Mouse (Mus musculus) liver, embryonic 14.5 days (tissue): ENCODE data around the gene Psg20. TPM values are rescaled to one million over a fixed set of nuclear protein-coding genes. Genes with fewer than 3 reads are reported as not detected.
"Not testable (repeated sequence)": the region's sequence is repeated elsewhere in the genome, so short reads cannot be mapped to it uniquely, and the experiment has no call there.

Source experiments
- ATAC-seq: fragments of 200-750 bp; cut with Nextera tagmentation; 2 replicates; pipeline ENCODE4 v1.8.0; 2017; ENCODE audit warnings: moderate number of reproducible peaks, mild to moderate bottlenecking, moderate library complexity; ENCODE audit not compliant: insufficient read depth
- DNase-seq, 3 experiments: peaks; one replicate each; pipeline ENCODE4 v3.0.0-alpha.2; 2012 to 2013; ENCODE audit warnings: low read depth in 3 of 3, low spot score in 3 of 3
- H3K27ac ChIP-seq: fragments of 300-500 bp; sonication (generic); 2 replicates; pipeline ENCODE4 v1.5.1; 2014; ENCODE audit warnings: moderate library complexity, mild to moderate bottlenecking, control low read depth, inconsistent platforms
- H3K27me3 ChIP-seq: fragments of 300-500 bp; sonication (generic); 2 replicates; pipeline ENCODE4 v1.6.1; 2014; ENCODE audit warnings: mild to moderate bottlenecking, low read length, moderate library complexity; ENCODE audit not compliant: control insufficient read depth, insufficient read depth
- H3K36me3 ChIP-seq: fragments of 300-500 bp; sonication (generic); replicated peaks from 2 replicates; pipeline ENCODE4 v1.6.1; 2014; ENCODE audit warnings: low read depth; ENCODE audit not compliant: control insufficient read depth, insufficient read depth
- H3K4me1 ChIP-seq, 2 experiments: fragments of 200-500 bp in 1 of 2; fragments of 300-500 bp in 1 of 2; sonication (generic) in 1 of 2; replicated peaks; 2 replicates each; pipeline ENCODE4 v1.6.1; 2012 to 2014; ENCODE audit warnings: antibody characterized with exemption in 1 of 2, inconsistent platforms in 1 of 2, low read length in 1 of 2; ENCODE audit not compliant: control insufficient read depth in 2 of 2, insufficient read depth in 2 of 2
- H3K4me2 ChIP-seq: fragments of 300-500 bp; sonication (generic); 2 replicates; pipeline ENCODE4 v1.6.1; 2014; ENCODE audit warnings: low read depth, mild to moderate bottlenecking, control low read depth, moderate library complexity
- H3K4me3 ChIP-seq, 2 experiments: fragments of 200-500 bp in 1 of 2; fragments of 300-500 bp in 1 of 2; sonication (generic) in 1 of 2; 2 replicates each; pipeline ENCODE4 v1.5.1; 2012 to 2014; ENCODE audit warnings: low read depth in 2 of 2, low read length in 2 of 2, mild to moderate bottlenecking in 2 of 2, control low read depth in 1 of 2, inconsistent platforms in 1 of 2, moderate library complexity in 1 of 2; ENCODE audit not compliant: insufficient read depth in 1 of 2
- H3K9ac ChIP-seq: fragments of 300-500 bp; sonication (generic); replicated peaks from 2 replicates; pipeline ENCODE4 v1.6.1; 2014; ENCODE audit warnings: mild to moderate bottlenecking, control low read depth, moderate library complexity
- H3K9me3 ChIP-seq: fragments of 300-500 bp; sonication (generic); 2 replicates; pipeline ENCODE4 v1.6.1; 2016; ENCODE audit warnings: low read length, mixed read lengths; ENCODE audit not compliant: control insufficient read depth
- CTCF ChIP-seq: IDR thresholded peaks from 2 replicates; pipeline ENCODE4 v1.5.1; 2016; ENCODE audit warnings: antibody characterized with exemption, low read depth, control low read depth
- EP300 ChIP-seq: IDR thresholded peaks from 2 replicates; pipeline ENCODE4 v1.6.1; 2016; ENCODE audit warnings: antibody characterized with exemption, low read depth
- WGBS: fragments of 180-500 bp; shearing (Covaris S2); extraction: QIAGEN DNeasy Blood & Tissue Kit; methylation state at CpG from one replicate; pipeline ENCODE4 v1.1.7; 2014; ENCODE audit not compliant: insufficient replicate concordance; 5-methylcytosine and 5-hydroxymethylcytosine counted together
- polyA plus RNA-seq, 2 experiments: library from polyadenylated mRNA; depleted of rRNA in 1 of 2; stranded (reverse) in 1 of 2; unstranded in 1 of 2; fragments of >200 nt; fragmentation: Nextera tagmentation in 1 of 2; extraction: Ambion mirVana in 1 of 2; gene quantifications; 2 replicates each; pipeline versions ENCODE4 v1.2.1 to v1.2.3; 2012 to 2014

The Psg20 gene
- polyA plus RNA-seq (2012; rRNA removed) (not detected in 2 replicates), polyA plus RNA-seq (2014; fragmentation: Nextera tagmentation; extraction: Ambion mirVana) (not detected in 2 replicates)

GRCm38 (mm10) chr7:18686085-18686484 lies at the start of gene Psg20:
Gene Psg20 (minus strand): TSS chr7:18686185.
- no peak for ATAC-seq
- 32% methylated on average over 2 of the region's 2 CpGs for WGBS
- H3K4me2 ChIP-seq: no peak within 1 kb of the TSS
- no peaks in the 10 kb centered on the region for H3K27me3 ChIP-seq
- H3K4me1 ChIP-seq: no peaks in the 10 kb centered on the region
- no peaks in the 10 kb centered on the region for H3K36me3 ChIP-seq
- no peak within 1 kb of the TSS for H3K4me3 ChIP-seq
- TF ChIP-seq CTCF (no peak), EP300 (no peak)
- no peak for DNase-seq
- no peak within 1 kb of the TSS for H3K27ac ChIP-seq
- no peaks in the 10 kb centered on the region for H3K9me3 ChIP-seq
- H3K9ac ChIP-seq: no peak within 1 kb of the TSS

- TF ChIP-seq CTCF: no peak
- TF ChIP-seq EP300: no peak
These were observed 48.5 kb upstream of the Psg20 start for GRCm38 (mm10) chr7:18734451-18734850.

DNA sequence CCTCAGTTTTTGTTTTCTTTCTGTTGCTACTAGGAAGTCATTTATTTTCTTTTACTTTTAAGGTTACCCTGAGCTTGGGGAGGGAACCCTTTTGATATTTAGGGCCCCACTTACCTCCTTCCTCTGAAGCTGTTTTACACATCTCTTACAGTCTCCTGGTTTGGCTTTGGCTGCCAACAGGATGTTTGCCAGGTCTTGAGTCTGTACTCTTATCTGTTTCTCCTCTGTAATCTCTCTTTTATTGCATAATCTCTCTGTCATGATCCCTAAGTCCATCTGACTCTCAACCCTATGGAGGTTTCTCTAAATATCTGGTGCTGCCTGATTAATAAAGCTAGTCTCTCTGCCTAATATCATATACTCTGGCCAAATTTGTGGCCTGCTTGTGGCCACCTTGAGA lies 47.1 kb upstream of the Psg20 start:
- DNase-seq (no peak), ATAC-seq (no peak)
- Histone ChIP-seq H3K4me1 (no peaks in the 10 kb centered on the region), H3K36me3 (no peaks in the 10 kb centered on the region), H3K9me3 (no peaks in the 10 kb centered on the region), H3K4me2 (no peak overlapping the region), H3K27ac (no peak overlapping the region), H3K9ac (no peak overlapping the region), H3K27me3 (no peaks in the 10 kb centered on the region), H3K4me3 (no peak overlapping the region)
- TF ChIP-seq CTCF: no peak
- TF ChIP-seq EP300: no peak

More at GRCm38 (mm10) chr7:18734451-18734850, 48.5 kb upstream of the Psg20 start:
- ATAC-seq (no peak), DNase-seq (no peak)
- WGBS: 60% methylated on average over 1 of the region's 1 CpGs
- Histone ChIP-seq H3K27ac (no peak overlapping the region), H3K27me3 (no peaks in the 10 kb centered on the region), H3K9me3 (no peaks in the 10 kb centered on the region), H3K4me1 (no peaks in the 10 kb centered on the region), H3K4me3 (no peak overlapping the region), H3K4me2 (no peak overlapping the region), H3K36me3 (no peaks in the 10 kb centered on the region), H3K9ac (no peak overlapping the region)

DNA sequence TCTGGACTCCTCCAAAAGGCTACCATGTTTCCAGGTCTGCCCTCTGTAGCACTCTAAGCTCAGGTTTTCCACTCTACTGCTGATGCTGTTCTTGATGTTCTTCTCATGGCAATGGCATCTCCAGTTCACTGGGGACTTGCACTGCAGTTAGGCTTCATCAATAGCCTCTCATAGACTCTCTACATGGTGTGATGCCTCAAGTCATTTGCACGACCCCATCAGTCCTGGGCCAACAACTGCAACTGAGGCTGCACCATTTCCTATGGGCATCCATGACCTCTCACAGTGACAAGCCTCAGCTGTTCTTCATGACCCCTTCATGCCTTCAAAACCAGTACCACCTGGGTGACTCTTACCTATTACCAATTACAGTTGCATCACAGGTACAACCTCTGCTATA lies 42.4 kb upstream of the Psg20 start:
- DNase-seq (no peak), ATAC-seq (no peak)
- TF ChIP-seq EP300: no peak
- no peak for TF ChIP-seq CTCF
- Histone ChIP-seq H3K27ac (no peak overlapping the region), H3K4me1 (no peaks in the 10 kb centered on the region), H3K4me3 (no peak overlapping the region), H3K9ac (no peak overlapping the region), H3K27me3 (no peaks in the 10 kb centered on the region), H3K9me3 (no peaks in the 10 kb centered on the region), H3K4me2 (no peak overlapping the region), H3K36me3 (no peaks in the 10 kb centered on the region)
- WGBS: 55% methylated on average over 1 of the region's 1 CpGs

DNA sequence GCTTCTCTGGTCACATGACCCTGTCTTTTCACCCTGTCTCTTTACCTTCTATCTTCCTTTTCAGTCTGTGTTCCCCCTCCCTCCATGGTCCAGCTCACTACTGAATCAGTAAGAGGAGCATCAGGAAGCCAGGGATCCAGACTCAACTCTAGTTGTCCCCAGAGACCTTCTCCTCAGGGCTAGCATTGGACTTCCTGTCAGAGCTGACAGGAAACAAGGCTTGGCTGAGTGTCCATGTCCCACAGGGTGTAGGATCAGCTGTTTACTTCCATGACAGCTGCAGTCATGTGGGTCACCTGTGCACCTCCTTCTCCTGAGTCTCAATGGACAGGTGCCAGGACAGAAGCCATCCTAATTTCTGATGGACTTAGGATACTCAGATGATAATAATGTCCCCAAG lies 39.9 kb upstream of the Psg20 start:
- H3K27ac ChIP-seq, ATAC-seq, H3K36me3 ChIP-seq, H3K4me2 ChIP-seq, H3K9me3 ChIP-seq, H3K9ac ChIP-seq, DNase-seq, H3K4me3 ChIP-seq, H3K27me3 ChIP-seq, H3K4me1 ChIP-seq: not testable (repeated sequence)

DNA sequence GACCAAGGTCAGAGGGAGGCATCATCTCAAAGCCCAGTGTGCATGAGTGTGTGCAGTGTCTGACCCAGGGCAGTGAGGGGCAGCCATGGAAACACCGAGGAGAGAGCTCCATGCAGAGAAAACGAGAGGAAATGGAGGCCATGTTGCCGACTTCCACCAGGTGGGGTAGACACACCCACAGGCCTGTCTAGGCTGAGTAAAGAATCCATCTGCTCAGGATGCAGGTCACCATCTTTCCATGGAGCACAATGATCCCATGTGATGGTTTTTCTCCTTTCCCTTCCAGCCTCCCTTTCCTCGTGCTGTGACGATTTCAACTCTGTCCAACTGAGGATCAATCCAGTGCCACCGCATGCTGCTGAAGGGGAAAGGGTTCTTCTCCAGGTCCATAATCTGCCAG lies 38.0 kb upstream of the Psg20 start:
- Histone ChIP-seq H3K9ac (no peak overlapping the region), H3K27ac (no peak overlapping the region), H3K27me3 (no peaks in the 10 kb centered on the region), H3K4me1 (no peaks in the 10 kb centered on the region), H3K36me3 (no peaks in the 10 kb centered on the region), H3K4me2 (no peak overlapping the region), H3K4me3 (no peak overlapping the region), H3K9me3 (no peaks in the 10 kb centered on the region)
- 59% methylated on average over 6 of the region's 6 CpGs for WGBS
- TF ChIP-seq CTCF (no peak), EP300 (no peak)
- no peak for ATAC-seq
- no peak for DNase-seq
